Mouse (Mus musculus): ENCODE data around the gene Gm34302. TPM values are rescaled to one million over a fixed set of nuclear protein-coding genes. Genes with fewer than 3 reads are reported as not detected.
A peak's percentile ranks its signal among the peaks of the same experiment; 100 is the strongest.

The Gm34302 gene
- 1 to 10 TPM in 1 of 2 experiments, not detected in 1; 10.0 TPM for total RNA-seq (2021)
- long read RNA-seq, experiment 1, partial matches to known transcripts, result 0 of 2 reads
- long read RNA-seq, experiment 1, other reads (novel, unspliced or antisense), result 0 of 2 reads
- long read RNA-seq, experiment 2, result 0 reads

DNA sequence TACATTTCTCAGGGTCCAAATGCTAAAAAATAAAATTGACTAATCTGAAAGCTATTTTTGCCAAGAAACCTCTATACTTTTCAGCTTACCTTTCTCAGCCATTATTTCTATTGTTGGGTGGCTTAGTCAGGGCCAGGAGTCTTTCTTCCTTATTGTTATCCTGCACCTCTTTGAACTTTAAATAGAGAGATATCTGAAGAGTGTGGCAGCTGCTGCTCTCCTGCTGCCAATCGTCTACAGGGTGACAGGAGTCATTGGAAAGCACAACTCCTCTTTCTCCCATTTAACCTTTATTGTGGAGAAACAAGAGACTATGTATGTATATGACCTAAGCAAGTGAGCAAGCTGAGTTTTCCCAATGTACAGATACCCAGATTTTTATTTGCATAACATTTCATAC, at the start of gene Gm34302:
Gene Gm34302, minus strand, starts transcription at position 154 of the 400 bp plus-strand sequence.
- DNase-seq, result no peak

DNA sequence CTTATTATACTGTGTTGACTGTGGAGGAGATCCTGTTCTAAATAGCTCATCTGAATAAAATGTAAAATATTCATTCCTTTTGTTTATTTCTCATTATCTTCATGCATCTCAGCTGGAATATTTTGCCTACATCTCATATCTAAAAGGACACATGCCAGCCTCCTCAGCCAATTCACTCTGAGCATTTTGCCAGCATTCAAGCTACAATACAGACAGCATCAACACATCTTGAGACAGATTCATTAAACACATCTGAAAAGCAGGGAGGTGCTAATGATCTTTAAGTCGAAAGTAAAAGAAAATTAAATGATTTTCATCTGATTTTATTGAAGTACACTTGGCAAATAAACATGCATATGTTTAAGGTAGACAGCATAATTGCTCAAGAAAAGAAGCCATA, 48.2 kb upstream of the Gm34302 start:
- no peak for DNase-seq

DNA sequence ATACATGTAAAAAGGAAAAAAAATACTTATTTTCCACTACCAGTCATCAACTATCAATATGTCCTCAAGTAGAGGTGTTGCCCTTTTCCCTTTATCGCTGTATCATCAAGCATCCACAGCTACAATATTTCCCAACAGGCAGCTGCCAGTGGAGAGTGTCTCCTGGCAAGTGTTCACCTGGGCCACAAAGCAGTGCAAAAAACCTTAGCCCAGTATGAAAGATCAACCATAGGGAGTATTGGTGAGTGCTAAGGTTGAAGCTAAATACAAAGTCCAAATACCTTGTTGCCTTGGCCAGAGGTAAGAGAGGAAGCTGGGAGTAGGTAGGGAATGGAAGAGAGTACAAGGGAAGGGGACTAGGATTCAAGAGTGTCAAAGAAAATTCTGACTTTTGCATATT, 34.0 kb upstream of the Gm34302 start:
- DNase-seq, result no peak

DNA sequence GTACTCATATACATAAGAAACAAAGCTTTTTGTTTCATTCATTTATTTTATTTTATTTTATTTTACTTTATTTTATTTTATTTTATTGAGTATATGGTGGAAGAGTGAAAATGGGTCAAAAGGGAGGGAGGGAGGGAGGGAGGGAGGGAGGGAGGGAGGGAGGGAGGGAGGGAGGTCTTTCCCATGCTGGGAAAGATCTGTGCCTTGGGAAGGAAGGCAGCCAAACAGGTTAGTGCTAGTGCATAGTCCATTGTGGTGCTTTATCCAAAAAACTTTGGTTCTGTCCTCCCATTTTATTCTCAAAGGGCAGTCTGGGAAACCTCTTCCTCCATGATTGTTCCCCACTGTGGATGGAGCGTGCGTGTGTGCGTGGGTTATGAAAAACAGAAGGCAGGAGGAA, 32.6 kb upstream of the Gm34302 start:
- DNase-seq, result peak; percentile 8

DNA sequence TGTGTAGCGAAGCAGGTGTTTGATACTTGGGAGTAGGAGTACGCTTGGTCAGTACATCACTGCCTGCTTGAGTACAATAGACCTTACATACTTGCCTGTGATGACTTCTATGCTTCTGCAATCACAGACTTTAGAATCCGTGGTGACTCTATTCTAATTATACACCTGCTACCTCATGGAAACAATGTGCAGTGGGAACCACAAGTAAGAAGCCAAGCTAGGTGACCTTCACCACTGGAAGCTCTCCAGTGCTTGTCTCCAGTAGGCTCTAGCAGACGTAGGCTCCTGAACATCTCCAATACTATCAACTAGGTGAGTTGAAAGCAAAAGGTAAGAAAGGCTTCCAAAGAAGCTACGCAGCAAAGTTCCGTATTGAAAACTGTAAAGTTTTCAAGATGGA, 27.6 kb upstream of the Gm34302 start:
- DNase-seq, result no peak

DNA sequence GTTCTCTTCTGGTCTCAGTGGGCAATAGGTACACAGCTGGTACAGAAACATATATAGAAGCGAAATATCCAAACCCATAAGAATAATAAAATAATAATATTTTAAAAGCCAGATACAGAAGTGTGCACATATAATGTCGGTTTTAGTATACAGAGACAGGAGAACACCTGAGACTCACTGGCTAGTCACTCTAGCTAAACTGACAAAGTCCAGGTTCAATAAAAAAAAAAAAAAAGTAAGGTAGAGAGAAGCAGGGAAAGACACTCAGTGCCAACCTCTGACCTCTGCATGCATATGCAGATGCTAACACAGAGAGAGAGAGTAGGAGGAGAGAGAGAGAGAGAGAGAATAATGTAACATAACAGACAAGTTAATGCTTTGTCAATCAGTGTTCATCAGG, 25.8 kb upstream of the Gm34302 start:
- DNase-seq, result no peak

DNA sequence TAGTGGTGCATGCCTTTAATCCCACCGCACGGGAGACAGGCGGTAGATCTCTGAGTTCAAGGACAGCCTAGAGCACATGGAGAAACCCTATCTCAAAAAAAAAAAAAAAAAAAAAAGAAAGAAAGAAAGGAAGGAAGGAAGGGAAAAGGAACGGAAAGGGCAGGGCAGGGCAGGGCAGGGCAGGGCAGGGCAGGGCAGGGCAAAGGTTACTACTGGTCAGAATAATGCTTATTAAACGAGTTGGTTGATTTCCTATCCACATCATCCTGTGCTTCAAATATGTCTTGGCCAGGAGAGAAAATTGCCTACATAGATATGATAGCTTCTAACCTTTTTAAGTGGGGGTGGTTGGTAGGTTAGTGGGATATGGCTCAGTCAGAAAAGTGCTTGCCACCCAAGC, 25.2 kb upstream of the Gm34302 start:
- DNase-seq, result no peak

DNA sequence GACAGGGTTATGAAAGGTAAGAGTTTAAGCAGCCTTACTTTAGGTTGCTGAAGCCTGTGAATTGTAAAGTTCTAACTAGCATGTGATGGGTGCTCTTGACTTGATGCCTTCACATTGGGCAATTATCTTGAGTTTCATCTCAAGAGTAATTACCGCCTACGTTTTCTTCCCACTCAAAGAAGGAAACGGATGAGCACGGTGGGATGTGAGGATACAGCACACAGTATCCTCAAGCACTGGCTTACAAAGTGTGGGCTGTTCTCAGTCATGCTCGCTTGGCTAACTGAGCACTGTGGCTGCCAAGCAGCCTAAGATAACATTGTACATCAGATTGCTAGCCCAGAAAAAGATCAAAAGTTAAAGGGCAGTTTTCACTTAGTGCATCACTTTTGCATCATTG, 20.8 kb upstream of the Gm34302 start:
- DNase-seq, result no peak

DNA sequence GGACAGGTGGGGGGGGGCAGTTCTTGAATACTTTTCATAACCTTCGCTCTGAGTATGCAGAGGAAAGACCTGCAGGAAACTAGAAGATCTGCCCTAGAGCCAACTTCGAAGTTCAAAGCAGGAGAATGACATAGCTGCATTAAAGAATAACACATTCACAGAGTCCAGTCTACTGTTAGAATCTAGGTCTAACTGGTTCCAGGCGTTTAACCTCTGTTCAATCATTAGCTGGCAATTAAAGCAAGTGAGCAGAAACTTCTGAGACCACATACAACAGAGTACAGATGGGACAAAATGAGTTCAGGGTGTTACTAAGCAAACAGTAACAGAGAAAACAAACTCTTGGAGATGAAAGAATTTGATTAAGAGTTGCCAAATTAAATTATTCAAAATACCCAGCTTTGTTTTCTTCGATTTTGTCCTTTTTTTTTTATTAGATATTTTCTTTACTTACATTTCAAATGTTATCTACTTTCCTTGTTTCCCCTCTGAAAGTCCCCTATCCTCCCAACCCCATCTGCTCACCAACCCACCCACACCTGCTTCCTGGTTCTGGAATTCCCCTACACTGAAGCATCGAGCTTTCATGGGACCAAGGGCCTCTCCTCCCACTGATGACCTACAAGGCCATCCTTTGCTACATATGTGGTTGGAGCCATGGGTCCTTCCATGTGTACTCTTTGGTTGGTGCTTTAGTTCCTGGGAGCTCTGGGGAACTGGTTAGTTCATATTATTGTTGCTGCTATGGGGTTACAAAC, 11.1 kb upstream of the Gm34302 start:
- no peak for DNase-seq

DNA sequence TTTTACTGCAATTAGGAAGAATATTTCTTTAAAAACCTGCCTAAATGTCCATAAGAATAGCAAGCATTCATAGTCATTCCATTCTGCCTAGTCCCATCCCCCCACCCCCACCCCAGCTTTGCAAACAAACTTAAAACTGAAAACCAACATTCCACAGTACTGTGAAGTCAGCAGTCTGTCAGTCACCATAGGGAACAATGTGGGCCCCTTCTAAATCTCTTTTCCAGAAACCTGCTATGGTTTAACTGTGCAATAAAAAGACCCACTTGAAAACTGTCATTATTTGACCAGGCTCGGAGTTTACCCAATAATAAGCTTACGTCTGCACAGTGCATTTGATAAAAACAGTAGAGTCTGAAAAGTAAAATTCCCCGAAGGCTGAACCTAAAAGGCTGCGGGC, 9.9 kb upstream of the Gm34302 start:
- no peak for DNase-seq

DNA sequence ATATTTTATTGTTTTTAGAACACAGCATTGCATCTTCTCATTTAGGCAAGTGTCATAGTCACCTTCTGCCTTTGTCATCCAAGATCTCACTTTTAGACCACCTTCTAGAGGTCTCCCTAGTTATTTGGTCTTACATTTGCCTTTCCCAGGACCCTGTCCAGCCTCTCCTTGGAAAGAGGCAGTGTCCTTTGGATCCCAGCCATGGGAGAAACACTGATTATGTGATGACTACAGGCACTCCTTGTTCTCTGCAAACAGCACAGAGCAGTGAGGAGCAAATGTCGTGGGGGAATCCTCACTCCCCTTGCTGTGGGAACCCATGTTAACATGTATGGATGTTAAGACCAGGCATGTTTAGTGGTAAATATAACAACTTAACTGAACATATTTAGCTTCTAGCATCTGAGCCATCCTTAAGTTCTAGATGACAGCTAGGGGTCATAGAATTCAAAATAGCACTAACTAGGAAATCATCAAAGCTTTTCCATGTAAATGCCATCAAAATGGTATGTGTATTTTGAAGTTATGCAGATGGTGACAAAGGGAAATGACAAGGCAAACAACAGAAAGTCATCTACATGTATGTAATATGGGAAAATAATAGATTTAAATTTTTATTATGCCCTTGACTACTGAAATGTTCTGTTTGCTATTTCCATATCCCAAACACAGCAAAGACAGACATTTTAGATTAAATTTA, 43.1 kb downstream of the Gm34302 start:
- peak; percentile 26 for DNase-seq

DNA sequence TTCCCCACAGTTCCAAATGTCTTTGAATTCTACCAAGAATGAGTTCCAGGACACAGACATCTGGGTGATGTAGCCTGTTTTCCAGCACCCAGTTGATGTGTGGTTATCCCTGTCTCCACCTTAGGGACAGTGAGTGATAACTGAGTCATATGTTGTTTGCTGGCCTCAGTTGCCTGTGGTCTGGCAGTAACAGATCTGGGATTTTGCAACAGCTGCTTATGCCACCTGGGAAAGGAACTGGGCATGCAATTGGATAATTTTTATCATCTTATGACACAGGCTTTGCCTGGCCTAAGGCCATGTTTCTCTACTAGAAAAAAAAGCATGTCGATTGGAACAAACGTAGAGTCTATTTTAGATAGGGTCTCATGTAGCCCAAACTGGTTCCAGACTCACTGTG, 43.9 kb downstream of the Gm34302 start:
- DNase-seq, result peak; percentile 28

DNA sequence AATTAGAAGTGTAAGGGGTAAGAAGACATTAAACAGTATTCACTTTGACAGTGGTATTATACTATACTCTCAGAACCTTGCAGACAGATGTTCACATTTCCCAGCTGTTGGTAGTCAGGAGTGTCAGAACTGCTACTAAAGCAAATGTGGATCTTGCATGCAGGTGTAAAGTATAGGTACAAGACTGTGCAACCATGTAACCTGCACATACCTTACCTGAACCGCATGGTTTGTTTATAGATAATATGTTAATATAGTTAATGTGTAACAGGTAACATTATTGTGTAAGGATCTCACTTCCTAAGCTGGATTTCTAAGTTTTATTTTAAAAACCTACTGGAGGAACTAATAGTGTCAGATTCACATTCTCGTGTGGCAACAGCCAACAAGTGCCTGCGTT, 44.8 kb downstream of the Gm34302 start:
- no peak for DNase-seq

Other genes with a start within 250 kb of the Gm34302 start
- gene Mme, start 242.3 kb downstream of the Gm34302 start, total RNA-seq (2021), result 10 to 100 TPM; 40.7 to 48.7 TPM

Data from adrenal gland, postnatal 10 days (tissue).